ENCODE assay signal across 16 mouse cellular contexts in genomic region chr1:130926484-130926883, GRCm38 (mm10). TPM values are rescaled to one million over a fixed set of nuclear protein-coding genes. Genes with fewer than 3 reads are reported as not detected.
DNase-seq lines count a peak whose midpoint lies in the region; TF ChIP-seq lines count a peak whose summit lies in the region.
"Had no signal": no experiment of that assay in that cellular context is flagged by ENCODE, and none has a peak within 500 bp of the region (broad histone marks: within the 10 kb centered on the region; RNA-seq: fewer than 3 reads in every experiment).

No protein-coding gene starts in this region.

- no peaks in the 10 kb centered on the region for H3K9me3 ChIP-seq in CH12.LX (replicated peaks; ENCODE audit: low read length)
- H3K9me3 ChIP-seq: embryonic facial prominence, embryonic 12.5 days; forebrain, embryonic 15.5 days; lung, embryonic 15.5 days had no signal

- H3K79me2 ChIP-seq in CH12.LX (replicated peaks; ENCODE audit: control insufficient read depth, extremely low read depth, insufficient read depth, poor library complexity, severe bottlenecking), result no peaks in the 10 kb centered on the region

- no peak overlapping the region for H3K4me3 ChIP-seq in layer of hippocampus, adult 2 months
- no peak overlapping the region for H3K4me3 ChIP-seq in CH12.LX (replicated peaks in 1 of 3; ENCODE audit: low read depth in 2 of 3, low read length in 2 of 3, poor library complexity in 1 of 3)
- H3K4me3 ChIP-seq: embryonic facial prominence, embryonic 12.5 days; forebrain, embryonic 15.5 days; lung, embryonic 15.5 days had no signal

- no peak overlapping the region for H3K4me2 ChIP-seq in CH12.LX (ENCODE audit: insufficient read depth, low read depth, poor library complexity, severe bottlenecking)
- H3K4me2 ChIP-seq: embryonic facial prominence, embryonic 12.5 days; forebrain, embryonic 15.5 days; lung, embryonic 15.5 days had no signal

- TF ChIP-seq CTCF in layer of hippocampus, adult 2 months (conservative IDR thresholded peaks at IDR 0.05), result peak; percentile 42
- peak in 1 of 2 experiments; percentile 63; a peak in 2 of 4 replicates for TF ChIP-seq CTCF in CH12.LX (conservative IDR thresholded peaks at IDR 0.05 in 1 of 2, IDR thresholded peaks at IDR 0.05 in 1 of 2; ENCODE audit: low read depth in 2 of 2, low read length in 2 of 2)

- TF ChIP-seq EP300 in CH12.LX (IDR thresholded peaks at IDR 0.05; ENCODE audit: low read length), result no peak

- TF ChIP-seq RAD21 in CH12.LX (IDR thresholded peaks at IDR 0.05; ENCODE audit: low read depth, low read length), result peak; percentile 40

- DNase-seq in layer of hippocampus, adult 2 months (ENCODE audit: low spot score in 2 of 2), result no peak
- DNase-seq in layer of hippocampus, postnatal 36 days, result no peak
- peak; percentile 13 for DNase-seq in CH12.LX (ENCODE audit: extremely low read depth)
- DNase-seq in MEL-GATA-1-ER (ENCODE audit: extremely low read depth, low read depth), result peak; percentile 14
- DNase-seq in spleen, postnatal 10 days (ENCODE audit: low spot score in 2 of 2), result peak; percentile 9 to 62
- no peak for DNase-seq in ovary, postnatal 36 days (ENCODE audit: low spot score)
- no peak for DNase-seq in cerebellum, adult 11-12 months
- no peak for DNase-seq in heart, adult 8-10 months (ENCODE audit: low spot score)
- DNase-seq: cerebellum, adult 11 months; heart, adult 11 months; kidney, postnatal 10 days had no signal

- dilution Hi-C loops in CH12.LX (cut with MboI; ENCODE audit: extremely low pct_ligation_motif_present, extremely low pct_unique_long_range_greater_than_20kb, low sequenced_read_pairs), result no loop called here

- no peak overlapping the region for H3K27ac ChIP-seq in layer of hippocampus, adult 2 months
- H3K27ac ChIP-seq in CH12.LX (ENCODE audit: insufficient read depth, low read depth), result no peak overlapping the region
- H3K27ac ChIP-seq: embryonic facial prominence, embryonic 12.5 days; forebrain, embryonic 15.5 days; lung, embryonic 15.5 days had no signal

- H3K27me3 ChIP-seq in CH12.LX (replicated peaks), result peaks cover 2% of the 10 kb centered on the region
- H3K27me3 ChIP-seq: embryonic facial prominence, embryonic 12.5 days; forebrain, embryonic 15.5 days; lung, embryonic 15.5 days had no signal

- H3K4me1 ChIP-seq in CH12.LX (ENCODE audit: control insufficient read depth in 1 of 2, insufficient read depth in 2 of 2), result no peaks in the 10 kb centered on the region
- H3K4me1 ChIP-seq: embryonic facial prominence, embryonic 12.5 days; forebrain, embryonic 15.5 days; lung, embryonic 15.5 days had no signal

- TF ChIP-seq POLR2A in CH12.LX (IDR thresholded peaks at IDR 0.05; ENCODE audit: low read depth, low read length), result no peak

- no peak overlapping the region for H3K9ac ChIP-seq in CH12.LX (ENCODE audit: insufficient read depth, low read depth)
- H3K9ac ChIP-seq: embryonic facial prominence, embryonic 12.5 days; forebrain, embryonic 15.5 days; lung, embryonic 15.5 days had no signal

- in situ Hi-C loops in CH12.LX (cut with MboI; ENCODE audit: low pct_ligation_motif_present, low pct_unique_long_range_greater_than_20kb, low sequenced_read_pairs), result no loop called here

- H3K36me3 ChIP-seq in CH12.LX (replicated peaks in 1 of 2; ENCODE audit: control insufficient read depth in 1 of 2, insufficient read depth in 1 of 2, low read length in 1 of 2), result no peaks in the 10 kb centered on the region
- H3K36me3 ChIP-seq: embryonic facial prominence, embryonic 12.5 days; forebrain, embryonic 15.5 days; lung, embryonic 15.5 days had no signal

TF ChIP-seq in CH12.LX, 34 proteins besides CTCF, POLR2A, EP300 and RAD21:
- TF ChIP-seq ELF1 (IDR thresholded peaks at IDR 0.05; ENCODE audit: low read depth, low read length), result no peak
- no peak for TF ChIP-seq E2F4 (IDR thresholded peaks at IDR 0.05; ENCODE audit: insufficient replicate concordance, low read depth, low read length)
- no peak for TF ChIP-seq ZKSCAN1 (IDR thresholded peaks at IDR 0.05; ENCODE audit: borderline replicate concordance, low read depth, low read length)
- TF ChIP-seq SMC3 (IDR thresholded peaks at IDR 0.05; ENCODE audit: low read depth, low read length), result peak; percentile 58
- TF ChIP-seq MXI1 (IDR thresholded peaks at IDR 0.05; ENCODE audit: low read depth, low read length), result no peak
- TF ChIP-seq ZC3H11A (IDR thresholded peaks at IDR 0.05; ENCODE audit: low read depth, low read length), result no peak
- no peak for TF ChIP-seq TBP (conservative IDR thresholded peaks at IDR 0.05; ENCODE audit: low read depth, low read length)
TF ChIP-seq in CH12.LX: peak in this region for 1.

RNA-seq across cellular contexts. Expression of gene Il19, which starts 13.4 kb away (rescaled TPM):
- not detected for total RNA-seq in layer of hippocampus, adult 2 months (2021)
- total RNA-seq in layer of hippocampus, postnatal 36 days (2021), result not detected
- total RNA-seq in CH12.LX (2012; rRNA removed) (0.21 TPM in 1 of 2 replicates, not detected in the other), CH12.LX (2014; rRNA removed) (0.38 and 0.39 TPM in 2 replicates)
- polyA plus RNA-seq in CH12.LX (2012; ENCODE audit: insufficient read length, low read depth), result not detected in 2 replicates
- not detected for total RNA-seq in heart, adult 8-10 months (2022)
- total RNA-seq: left cerebral cortex, adult 8-10 months had no signal
- polyA plus RNA-seq: forebrain, embryonic 15.5 days; hindbrain, embryonic 11.5 days; lung, embryonic 15.5 days had no signal

RNA-seq across cellular contexts. Expression of gene Il20, which starts 15.2 kb away (rescaled TPM):
- total RNA-seq in layer of hippocampus, adult 2 months (2021), result not detected
- not detected for total RNA-seq in layer of hippocampus, postnatal 36 days (2021)
- total RNA-seq in CH12.LX (2012; rRNA removed) (not detected in 2 replicates), CH12.LX (2014; rRNA removed) (not detected in 2 replicates)
- not detected in 2 replicates for polyA plus RNA-seq in CH12.LX (2012; ENCODE audit: insufficient read length, low read depth)
- not detected for total RNA-seq in heart, adult 8-10 months (2022)
- total RNA-seq: left cerebral cortex, adult 8-10 months had no signal
- polyA plus RNA-seq: embryonic facial prominence, embryonic 12.5 days; forebrain, embryonic 15.5 days; hindbrain, embryonic 11.5 days; lung, embryonic 15.5 days had no signal

RNA-seq across cellular contexts. Expression of gene Il24, which starts 39.2 kb away (rescaled TPM):
- total RNA-seq in layer of hippocampus, adult 2 months (2021), result not detected
- not detected for total RNA-seq in layer of hippocampus, postnatal 36 days (2021)
- not detected in 2 replicates for total RNA-seq in CH12.LX (2012; rRNA removed)
- total RNA-seq in CH12.LX (2014; rRNA removed), result not detected in 2 replicates
- not detected in 2 replicates for polyA plus RNA-seq in CH12.LX (2012; ENCODE audit: insufficient read length, low read depth)
- not detected for total RNA-seq in heart, adult 8-10 months (2022)
- total RNA-seq: left cerebral cortex, adult 8-10 months had no signal
- polyA plus RNA-seq: embryonic facial prominence, embryonic 12.5 days; forebrain, embryonic 15.5 days; hindbrain, embryonic 11.5 days; lung, embryonic 15.5 days had no signal

Comparison
In these comparisons a context has a peak if more than half of its experiments do, and no peak if none do; other contexts are left out.
1. DNase-seq: peak in CH12.LX (single experiment), MEL-GATA-1-ER (single experiment) and spleen, postnatal 10 days (2 of 2); none in layer of hippocampus, adult 2 months (0 of 2), layer of hippocampus, postnatal 36 days (0 of 2), ovary, postnatal 36 days (single experiment), cerebellum, adult 11-12 months (single experiment) and heart, adult 8-10 months (single experiment).